Mouse (Mus musculus) liver, postnatal 0 days (tissue): ENCODE measurements at regions not wholly inside any gene's neighbourhood (a gene's known extent, or its start where the extent isn't known, plus 50 kb on each side); places are given as distances from the start of the nearest gene placed in this dataset.

Experiments used
- CTCF ChIP-seq: sonication (generic); IDR thresholded peaks from 2 replicates; pipeline ENCODE4 v1.5.1; 2016; ENCODE audit warnings: antibody characterized with exemption, low read depth
- EP300 ChIP-seq: IDR thresholded peaks from 2 replicates; pipeline ENCODE4 v1.6.1; 2016; ENCODE audit warnings: antibody characterized with exemption, low read depth, mild to moderate bottlenecking

GRCm38 (mm10) chr17:49258496-49258895, 169.7 kb upstream of the Mocs1 start:
- TF ChIP-seq EP300 (no peak), CTCF (peak; percentile 30)
